ENCODE assay signal across 7 mouse cellular contexts in genomic region chr8:121850821-121851470, GRCm38 (mm10). TPM values are rescaled to one million over a fixed set of nuclear protein-coding genes. Genes with fewer than 3 reads are reported as not detected.
DNase-seq lines count a peak whose midpoint lies in the region; ATAC-seq lines count a peak whose summit lies in the region.

No protein-coding gene starts in this region.

- H3K27ac ChIP-seq in intestine, embryonic 15.5 days, result no peak overlapping the region
- H3K27ac ChIP-seq in midbrain, embryonic 10.5 days (replicated peaks), result peak overlapping the region; percentile 86

- no peaks in the 10 kb centered on the region for H3K9me3 ChIP-seq in intestine, embryonic 15.5 days
- no peaks in the 10 kb centered on the region for H3K9me3 ChIP-seq in midbrain, embryonic 10.5 days (replicated peaks)

- H3K9ac ChIP-seq in intestine, embryonic 15.5 days, result peak overlapping the region; percentile 43; the same call in 1 of the 2 replicates

- intact Hi-C loops in left cerebral cortex, postnatal 25 days (cut with DNase I), result loop anchor here (1.0 to 2.0 kb wide), 2 partner anchors 58 to 84 kb away; no protein-coding TSS in a partner anchor

- H3K27me3 ChIP-seq in intestine, embryonic 15.5 days (replicated peaks), result no peaks in the 10 kb centered on the region
- H3K27me3 ChIP-seq in midbrain, embryonic 10.5 days (ENCODE audit: low read depth, poor library complexity, severe bottlenecking), result peaks cover 14% of the 10 kb centered on the region; the same call in 1 of the 2 replicates

- 0 out of 2 replicates have a peak overlapping the region, but pooled peaks have one; percentile 15 for H3K4me3 ChIP-seq in intestine, embryonic 15.5 days (replicated peaks)
- H3K4me3 ChIP-seq in midbrain, embryonic 10.5 days, result peak overlapping the region; percentile 48

- H3K36me3 ChIP-seq in intestine, embryonic 15.5 days, result no peaks in the 10 kb centered on the region
- 0 out of 2 replicates have a peak, but pooled peaks cover 5% of the 10 kb centered on the region for H3K36me3 ChIP-seq in midbrain, embryonic 10.5 days

- H3K4me2 ChIP-seq in intestine, embryonic 15.5 days (replicated peaks), result peak overlapping the region; percentile 66

- peaks cover 18% of the 10 kb centered on the region for H3K4me1 ChIP-seq in intestine, embryonic 15.5 days (replicated peaks)
- H3K4me1 ChIP-seq in midbrain, embryonic 10.5 days, result peaks cover 31% of the 10 kb centered on the region

- ATAC-seq in intestine, embryonic 15.5 days, result peak; percentile 90

- peak; percentile 95 to 99 for DNase-seq in adrenal gland, adult (ENCODE audit: inconsistent age in 2 of 2, low spot score in 1 of 2)
- DNase-seq in embryo, embryonic 10.5 days (ENCODE audit: low spot score), result peak; percentile 99
- DNase-seq in gastrocnemius, postnatal 25 days, result peak; percentile 91
- peak; percentile 95 to 97 for DNase-seq in left cerebral cortex, postnatal 25 days (ENCODE audit: low spot score in 2 of 2)
- DNase-seq in midbrain, embryonic 10.5 days (ENCODE audit: low spot score), result peak; percentile 98
- peak; percentile 99 for DNase-seq in right cerebral cortex, postnatal 4 days

- 3% methylated on average over 24 of the region's 24 CpGs for WGBS in intestine, embryonic 15.5 days
- WGBS in midbrain, embryonic 10.5 days, result 6% methylated on average over 24 of the region's 24 CpGs

RNA-seq across cellular contexts. Expression of gene Klhdc4, which starts 21.6 kb away (rescaled TPM):
- total RNA-seq in gastrocnemius, postnatal 25 days (2021), result 1 to 10 TPM; 8.1 to 9.1 TPM
- polyA plus RNA-seq in intestine, embryonic 15.5 days (2015; fragmentation: Nextera tagmentation; extraction: Ambion mirVana), result 33.6 and 41.1 TPM in 2 replicates
- total RNA-seq in left cerebral cortex, postnatal 25 days (2021), result 10 to 100 TPM; 28.0 to 28.1 TPM
- 62.1 and 64.1 TPM in 2 replicates for polyA plus RNA-seq in midbrain, embryonic 10.5 days (2016; fragmentation: Nextera tagmentation; extraction: Ambion mirVana)

RNA-seq across cellular contexts. Expression of gene Slc7a5, which starts 56.5 kb away (rescaled TPM):
- total RNA-seq in gastrocnemius, postnatal 25 days (2021), result 1 to 10 TPM; 1.8 to 2.0 TPM
- polyA plus RNA-seq in intestine, embryonic 15.5 days (2015; fragmentation: Nextera tagmentation; extraction: Ambion mirVana), result 17.9 and 18.1 TPM in 2 replicates
- 10 to 100 TPM; 65.8 to 76.2 TPM for total RNA-seq in left cerebral cortex, postnatal 25 days (2021)
- polyA plus RNA-seq in midbrain, embryonic 10.5 days (2016; fragmentation: Nextera tagmentation; extraction: Ambion mirVana), result 29.3 and 32.7 TPM in 2 replicates

Comparison
In these comparisons a context has a peak if more than half of its experiments do, and no peak if none do; other contexts are left out.
1. RNA of gene Slc7a5, which starts 56.5 kb away (total RNA-seq): 65.8 to 76.2 TPM in left cerebral cortex, postnatal 25 days; 1.8 to 2.0 TPM in gastrocnemius, postnatal 25 days; every median in the first group is over 10 times any median in the second.
2. Peak in every context shown above with its lines, with median percentiles within 50 percentile points of each other: DNase-seq.